Mouse (Mus musculus): ENCODE data around the gene Ap1s2. TPM values are rescaled to one million over a fixed set of nuclear protein-coding genes. Genes with fewer than 3 reads are reported as not detected.

The Ap1s2 gene
- 44.9 and 46.3 TPM in 2 replicates for polyA plus RNA-seq (2021; fragmentation: Nextera tagmentation)
- long read RNA-seq, experiment 1, transcript Ap1s2-201 (5 exons, 1,785 nt) = major isoform, 6 of 71 reads
- long read RNA-seq, experiment 1, partial matches to known transcripts = 7 of 71 reads
- long read RNA-seq, experiment 1, other reads (novel, unspliced or antisense) = 57 of 71 reads
- long read RNA-seq, experiment 2, transcript Ap1s2-201 (5 exons, 1,785 nt) = major isoform, 18 of 322 reads
- long read RNA-seq, experiment 2, partial matches to known transcripts = 5 of 322 reads
- long read RNA-seq, experiment 2, other reads (novel, unspliced or antisense) = 297 of 322 reads

DNA sequence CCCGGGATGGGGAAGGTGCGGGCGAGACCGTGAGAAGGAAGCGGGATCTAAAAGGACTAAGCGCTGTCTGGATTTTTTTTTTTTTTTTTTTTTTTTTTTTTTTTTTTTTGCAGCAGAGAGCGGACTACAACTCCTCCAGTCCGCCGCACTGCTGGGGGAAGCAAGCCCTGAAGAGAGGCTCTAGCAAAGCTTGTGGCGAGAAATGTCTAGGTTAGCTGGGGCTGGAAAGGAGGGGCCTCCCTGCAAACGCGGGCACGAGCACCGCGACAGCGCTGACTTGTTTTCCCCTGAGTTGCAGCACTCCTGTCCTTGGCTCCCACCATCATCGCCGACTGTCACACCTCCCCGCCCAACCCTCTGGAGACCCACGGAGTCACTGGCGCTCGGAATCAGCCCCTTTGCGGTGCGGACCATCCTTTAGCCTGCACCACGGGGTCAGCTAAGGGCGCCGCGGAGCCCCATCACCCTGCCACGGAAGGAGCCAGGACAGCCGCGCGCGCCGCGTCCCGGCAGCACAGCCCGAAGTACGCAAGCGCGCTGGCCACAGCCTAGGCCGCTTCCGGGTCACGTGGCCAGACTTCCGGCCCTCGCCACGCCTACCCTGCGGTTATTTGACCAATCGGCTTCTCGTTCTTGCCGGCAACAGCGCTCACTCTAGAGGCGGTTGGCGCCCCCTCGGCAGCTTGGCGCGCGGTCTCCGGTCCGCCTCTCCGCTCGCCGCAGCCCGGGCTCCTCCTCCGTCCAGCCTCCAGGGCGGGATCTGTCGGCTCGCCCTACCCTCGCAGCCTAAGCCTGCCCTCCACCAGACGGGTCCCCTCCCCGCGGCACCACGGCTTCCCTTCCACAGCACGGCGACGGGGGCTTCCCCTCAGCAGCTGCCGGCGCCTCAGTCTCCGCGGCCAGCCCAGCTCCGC lies at the start of gene Ap1s2:
Gene Ap1s2 (plus strand): TSS at position 681 of the 914 bp plus-strand sequence.

DNA sequence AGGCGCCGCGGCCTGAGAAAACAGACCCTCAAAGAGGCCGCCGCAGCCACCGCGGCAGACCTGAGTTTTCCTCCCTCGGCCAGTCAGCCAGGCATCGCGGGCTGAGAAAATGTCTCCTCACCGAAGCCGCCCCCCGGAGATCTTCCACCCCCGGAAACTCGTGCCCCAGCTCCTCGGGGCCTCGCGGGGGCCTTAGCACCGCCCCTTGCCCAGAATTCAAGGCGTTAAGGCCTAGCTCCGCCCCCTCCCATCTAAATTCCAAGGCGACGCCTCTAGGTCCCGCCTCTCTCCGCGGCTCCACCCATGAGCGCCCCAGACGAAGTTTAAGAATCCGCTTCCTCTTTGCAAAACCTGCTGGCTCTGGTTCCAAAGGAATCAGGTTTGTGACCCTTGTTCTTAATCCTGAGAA lies 49.7 kb downstream of the Ap1s2 start, which contains the start of gene Zrsr2:
Gene Zrsr2 (minus strand): TSS at position 195 of the 409 bp plus-strand sequence.

Other genes with a start within 250 kb of the Ap1s2 start
- 2.2 and 2.5 TPM in 2 replicates for gene Rnf138rt1, start 147.7 kb upstream of the Ap1s2 start, polyA plus RNA-seq (2021; fragmentation: Nextera tagmentation)
- 104 and 118 TPM in 2 replicates for gene Zrsr2, start 49.6 kb downstream of the Ap1s2 start, polyA plus RNA-seq (2021; fragmentation: Nextera tagmentation)
- gene Car5b, start 119.0 kb downstream of the Ap1s2 start, polyA plus RNA-seq (2021; fragmentation: Nextera tagmentation) = 0.39 and 0.48 TPM in 2 replicates
- 11.8 and 11.9 TPM in 2 replicates for gene Siah1b, start 167.5 kb downstream of the Ap1s2 start, polyA plus RNA-seq (2021; fragmentation: Nextera tagmentation)
- 3.3 TPM in 1 of 2 replicates, not detected in the other for gene Cltrn, start 179.8 kb downstream of the Ap1s2 start, polyA plus RNA-seq (2021; fragmentation: Nextera tagmentation)
- gene Ace2, start 230.3 kb downstream of the Ap1s2 start, polyA plus RNA-seq (2021; fragmentation: Nextera tagmentation) = 0.31 and 0.48 TPM in 2 replicates